Mouse (Mus musculus) midbrain, postnatal 0 days (tissue): ENCODE data around the gene Dnajc13. TPM values are rescaled to one million over a fixed set of nuclear protein-coding genes. Genes with fewer than 3 reads are reported as not detected.
A peak's percentile ranks its signal among the peaks of the same experiment; 100 is the strongest.

Experiments
- ATAC-seq: fragments of 200-750 bp; cut with Nextera tagmentation; 2 replicates; pipeline ENCODE4 v1.8.0; 2017; ENCODE audit warnings: moderate number of reproducible peaks, mild to moderate bottlenecking, moderate TSS enrichment, moderate library complexity; ENCODE audit not compliant: low FRiP score
- DNase-seq: peaks from one replicate; pipeline ENCODE4 v3.0.0-alpha.2; 2015; ENCODE audit warnings: low spot score
- H3K27ac ChIP-seq: fragments of 300-500 bp; sonication (generic); 2 replicates; pipeline ENCODE4 v1.5.1; 2014; ENCODE audit warnings: low read depth, mild to moderate bottlenecking, low read length, mixed read lengths
- H3K27me3 ChIP-seq: fragments of 300-500 bp; sonication (generic); 2 replicates; pipeline ENCODE4 v1.6.1; 2014; ENCODE audit warnings: low read length, control low read depth, mixed read lengths; ENCODE audit not compliant: insufficient read depth
- H3K36me3 ChIP-seq: fragments of 300-500 bp; sonication (generic); 2 replicates; pipeline ENCODE4 v1.6.1; 2014; ENCODE audit warnings: low read length, control low read depth, mixed read lengths; ENCODE audit not compliant: insufficient read depth
- H3K4me1 ChIP-seq: fragments of 300-500 bp; sonication (generic); 2 replicates; pipeline ENCODE4 v1.6.1; 2014; ENCODE audit warnings: mild to moderate bottlenecking, control low read depth, antibody characterized with exemption, low read length, mixed read lengths; ENCODE audit not compliant: insufficient read depth
- H3K4me2 ChIP-seq: fragments of 300-500 bp; sonication (generic); 2 replicates; pipeline ENCODE4 v1.6.1; 2014; ENCODE audit warnings: low read depth, mild to moderate bottlenecking, low read length, mixed read lengths; ENCODE audit not compliant: poor library complexity, severe bottlenecking
- H3K4me3 ChIP-seq: fragments of 300-500 bp; sonication (generic); 2 replicates; pipeline ENCODE4 v1.5.1; 2014; ENCODE audit warnings: low read depth, mild to moderate bottlenecking, low read length, moderate library complexity
- H3K9ac ChIP-seq: fragments of 300-500 bp; sonication (generic); replicated peaks from 2 replicates; pipeline ENCODE4 v1.6.1; 2014; ENCODE audit warnings: mild to moderate bottlenecking, low read length, moderate library complexity, mixed read lengths; ENCODE audit not compliant: poor library complexity, severe bottlenecking
- H3K9me3 ChIP-seq: fragments of 300-500 bp; sonication (generic); 2 replicates; pipeline ENCODE4 v1.6.1; 2016; ENCODE audit warnings: low read length, control low read depth
- CTCF ChIP-seq: IDR thresholded peaks from 2 replicates; pipeline ENCODE4 v1.5.1; 2016; ENCODE audit warnings: antibody characterized with exemption, mild to moderate bottlenecking
- WGBS: fragments of 180-500 bp; shearing (Covaris S2); extraction: QIAGEN DNeasy Blood & Tissue Kit; methylation state at CpG from one replicate; pipeline ENCODE4 v1.1.7; 2014; 5-methylcytosine and 5-hydroxymethylcytosine counted together
- polyA plus RNA-seq: library from polyadenylated mRNA; unstranded; fragments of >200 nt; fragmentation: Nextera tagmentation; extraction: Ambion mirVana; gene quantifications from 2 replicates; pipeline ENCODE4 v1.2.1, GENCODE M21; 2015
- total RNA-seq: library from RNA; depleted of rRNA; stranded (reverse); fragments of >200 nt; gene quantifications from 2 replicates; pipeline ENCODE4 v1.2.3, GENCODE M21; 2014; rRNA removed

Gene Dnajc13
- total RNA-seq: 74.2 and 76.4 TPM in 2 replicates
- polyA plus RNA-seq: 11.2 and 16.7 TPM in 2 replicates

DNA sequence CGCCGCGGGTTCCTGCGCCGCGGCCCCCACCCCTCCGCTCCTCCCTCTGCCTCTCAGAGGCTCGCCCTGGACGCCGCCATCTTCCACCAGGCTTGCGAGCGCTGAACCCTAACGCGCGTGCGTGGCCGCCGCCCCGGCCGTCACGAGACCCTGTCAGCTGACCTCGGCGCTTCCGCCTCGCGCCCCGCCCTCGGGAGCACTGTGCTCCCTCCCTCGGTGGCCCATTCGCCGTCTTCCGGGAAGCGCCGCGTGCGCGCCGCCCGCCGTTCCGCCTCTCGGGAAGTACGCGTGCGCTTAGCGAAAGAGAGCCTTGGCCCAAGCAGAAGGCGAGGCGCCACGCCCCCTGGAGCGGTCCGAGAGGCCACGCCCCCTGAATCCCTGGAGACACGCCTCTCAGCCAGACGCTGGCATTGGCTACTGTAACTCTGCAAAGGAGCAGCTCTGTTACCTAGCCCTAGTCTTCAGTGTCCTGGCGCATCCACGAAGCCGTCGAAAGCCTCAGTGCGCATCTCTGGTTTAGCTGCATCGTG is at the start of gene Dnajc13:
Gene Dnajc13, minus strand, starts transcription at position 108 of the 530 bp plus-strand sequence.
- H3K4me3 ChIP-seq: peak within 1 kb of the TSS; percentile 94
- H3K27me3 ChIP-seq: no peaks in the 10 kb centered on the region
- no peak for TF ChIP-seq CTCF
- WGBS: under 1% methylated on average over 46 of the region's 60 CpGs
- peak within 1 kb of the TSS; percentile 89 for H3K9ac ChIP-seq
- ATAC-seq: peak; percentile 98
- no peaks in the 10 kb centered on the region for H3K9me3 ChIP-seq
- DNase-seq: peak; percentile 97
- H3K4me1 ChIP-seq: peaks cover 6% of the 10 kb centered on the region
- peak within 1 kb of the TSS; percentile 69 for H3K4me2 ChIP-seq
- peak within 1 kb of the TSS; percentile 84 for H3K27ac ChIP-seq
- no peaks in the 10 kb centered on the region for H3K36me3 ChIP-seq

DNA sequence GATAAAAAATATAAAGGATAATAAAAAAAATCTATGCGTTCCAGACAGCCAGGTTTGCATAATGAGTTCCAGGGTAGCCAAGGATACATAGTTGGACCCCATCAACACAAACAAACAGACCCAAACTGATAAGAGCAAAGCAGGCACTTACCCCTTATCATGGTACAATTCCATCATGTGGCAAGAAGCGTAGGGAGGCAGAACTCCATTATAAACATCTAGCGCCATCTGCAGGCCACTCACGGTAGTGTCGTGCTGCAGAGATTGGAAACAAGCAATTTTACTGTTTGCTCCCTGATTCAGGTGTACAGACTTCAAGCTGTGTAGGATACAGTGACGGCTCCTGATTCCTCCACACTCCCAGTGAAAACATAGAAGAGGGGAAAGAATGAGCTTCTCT is 44.0 kb upstream of the Dnajc13 start:
- no peak overlapping the region for H3K27ac ChIP-seq
- ATAC-seq (no peak), DNase-seq (peak; percentile 75)
- no peak overlapping the region for H3K4me3 ChIP-seq
- no peaks in the 10 kb centered on the region for H3K36me3 ChIP-seq
- no peaks in the 10 kb centered on the region for H3K27me3 ChIP-seq
- H3K9ac ChIP-seq: no peak overlapping the region
- no peak overlapping the region for H3K4me2 ChIP-seq
- H3K4me1 ChIP-seq: no peaks in the 10 kb centered on the region
- peak; percentile 85 for TF ChIP-seq CTCF
- whole genome bisulfite sequencing: 16% methylated on average over 6 of the region's 6 CpGs
- no peaks in the 10 kb centered on the region for H3K9me3 ChIP-seq

DNA sequence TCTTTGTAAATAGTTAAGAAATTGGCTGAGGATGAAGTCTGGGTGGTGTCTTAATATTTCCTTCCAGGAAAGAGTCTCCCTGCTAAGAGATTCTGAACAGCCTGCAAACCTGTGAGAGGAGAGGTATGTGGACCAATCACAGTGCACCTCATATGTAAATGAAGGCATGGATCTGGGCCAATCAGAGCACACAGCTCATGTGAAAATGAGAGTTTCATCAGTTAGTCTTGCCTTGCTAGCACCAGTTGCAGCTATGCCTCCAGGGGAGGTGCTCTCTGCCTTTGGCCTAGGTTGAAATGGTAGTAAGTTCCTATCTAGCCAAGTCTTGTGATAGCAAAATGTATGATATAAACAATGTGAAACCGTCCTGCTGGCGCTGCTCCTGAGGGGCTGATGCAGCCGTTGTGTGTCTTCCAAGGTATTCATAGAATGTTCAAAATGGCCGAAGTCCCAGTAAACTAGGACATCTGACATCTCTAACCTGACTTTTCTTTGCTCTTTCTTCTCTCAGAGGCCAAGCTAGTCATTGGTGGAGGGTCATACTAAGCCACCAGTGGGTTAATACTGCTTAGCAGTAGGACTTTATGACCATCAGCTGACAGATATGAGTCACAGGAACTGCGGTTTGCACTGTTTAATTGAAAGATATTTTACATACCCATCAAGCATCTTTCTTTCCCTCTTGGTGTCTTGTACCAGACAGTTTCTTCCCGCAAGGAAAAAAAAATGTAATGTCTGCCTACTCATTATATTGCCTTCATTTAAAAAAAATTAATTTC is 42.8 kb upstream of the Dnajc13 start:
- Histone ChIP-seq H3K36me3 (no peaks in the 10 kb centered on the region), H3K27ac (no peak overlapping the region), H3K27me3 (no peaks in the 10 kb centered on the region), H3K4me3 (no peak overlapping the region), H3K9ac (no peak overlapping the region), H3K9me3 (no peaks in the 10 kb centered on the region), H3K4me2 (no peak overlapping the region), H3K4me1 (no peaks in the 10 kb centered on the region)
- ATAC-seq: no peak
- DNase-seq: no peak
- 96% methylated on average over 6 of the region's 6 CpGs for WGBS
- no peak for TF ChIP-seq CTCF

DNA sequence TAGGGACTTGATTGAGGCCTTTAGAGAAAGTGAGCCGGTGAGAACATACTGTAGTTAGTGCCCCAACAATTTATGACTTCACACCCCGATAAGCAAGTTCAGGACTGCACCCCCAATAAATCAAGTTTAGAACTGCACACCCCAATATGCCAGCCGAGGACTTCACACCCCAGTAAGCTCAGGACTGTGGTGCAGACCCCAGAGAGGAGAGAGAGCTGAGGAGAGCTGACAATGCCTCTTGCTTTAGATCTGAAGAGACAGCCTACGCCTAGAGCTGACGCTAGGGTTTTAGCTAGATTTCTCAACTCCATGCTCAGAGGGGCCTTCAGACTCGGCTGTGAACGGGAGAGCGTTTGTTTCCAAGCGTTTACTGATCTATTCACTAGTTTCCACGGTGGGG is 42.1 kb upstream of the Dnajc13 start:
- 85% methylated on average over 10 of the region's 10 CpGs for WGBS
- no peak for ATAC-seq
- no peak overlapping the region for H3K4me3 ChIP-seq
- no peak overlapping the region for H3K4me2 ChIP-seq
- no peak for TF ChIP-seq CTCF
- H3K9me3 ChIP-seq: no peaks in the 10 kb centered on the region
- H3K36me3 ChIP-seq: no peaks in the 10 kb centered on the region
- no peak overlapping the region for H3K27ac ChIP-seq
- no peaks in the 10 kb centered on the region for H3K27me3 ChIP-seq
- DNase-seq: no peak
- H3K4me1 ChIP-seq: no peaks in the 10 kb centered on the region
- no peak overlapping the region for H3K9ac ChIP-seq

DNA sequence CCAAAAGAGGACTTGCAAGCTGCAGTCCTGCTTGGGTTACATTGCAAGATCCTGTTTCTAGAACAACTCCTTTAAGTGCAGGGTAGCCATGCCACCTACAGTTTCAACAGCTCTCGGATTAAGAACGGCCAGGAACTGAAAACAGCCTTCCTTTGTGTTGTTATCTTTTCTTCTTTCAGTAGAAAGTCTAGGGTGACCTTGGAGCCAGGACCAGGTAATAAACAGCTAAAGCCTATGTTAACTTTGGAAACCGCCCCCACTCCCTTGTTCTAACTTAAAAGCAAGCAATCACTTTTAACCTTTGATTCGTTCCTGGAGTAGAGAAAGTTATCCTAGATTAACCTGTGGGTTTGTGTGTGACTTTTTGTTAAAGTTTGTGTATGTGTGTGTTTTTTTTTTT is 41.6 kb upstream of the Dnajc13 start:
- Histone ChIP-seq H3K4me2 (no peak overlapping the region), H3K36me3 (no peaks in the 10 kb centered on the region), H3K4me3 (no peak overlapping the region), H3K27me3 (no peaks in the 10 kb centered on the region), H3K9ac (no peak overlapping the region), H3K9me3 (no peaks in the 10 kb centered on the region), H3K27ac (no peak overlapping the region), H3K4me1 (no peaks in the 10 kb centered on the region)
- WGBS: 82% methylated on average over 4 of the region's 4 CpGs
- TF ChIP-seq CTCF: no peak
- DNase-seq (no peak), ATAC-seq (no peak)

DNA sequence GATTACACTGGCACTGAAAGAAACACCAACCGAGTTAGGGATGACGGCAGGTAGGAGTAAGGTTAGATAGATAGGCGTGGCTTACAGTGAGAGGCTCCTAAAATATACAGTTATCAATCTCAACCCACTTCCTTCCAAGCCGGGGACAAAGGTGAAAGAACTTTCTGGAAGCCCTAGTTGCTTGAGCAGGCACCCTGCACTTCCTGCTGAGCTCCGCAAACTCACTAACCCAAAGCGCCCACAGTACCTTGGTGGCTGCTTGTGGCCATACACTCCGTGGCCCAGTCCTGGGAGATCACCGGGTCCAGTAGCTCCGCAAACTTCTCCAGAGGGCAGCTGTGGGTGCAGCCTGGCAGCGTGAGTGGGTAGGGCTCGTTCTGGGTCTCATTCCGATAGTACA is 37.8 kb upstream of the Dnajc13 start:
- no peak overlapping the region for H3K4me2 ChIP-seq
- H3K36me3 ChIP-seq: no peaks in the 10 kb centered on the region
- H3K27ac ChIP-seq: no peak overlapping the region
- H3K4me1 ChIP-seq: no peaks in the 10 kb centered on the region
- H3K27me3 ChIP-seq: no peaks in the 10 kb centered on the region
- ATAC-seq (no peak), DNase-seq (no peak)
- TF ChIP-seq CTCF: no peak
- 88% methylated on average over 12 of the region's 12 CpGs for WGBS
- H3K9me3 ChIP-seq: no peaks in the 10 kb centered on the region
- no peak overlapping the region for H3K9ac ChIP-seq
- H3K4me3 ChIP-seq: no peak overlapping the region
